Mouse (Mus musculus) layer of hippocampus, adult 2 months (tissue): Measurements from ENCODE around the gene Pabpc1l. TPM values are rescaled to one million over a fixed set of nuclear protein-coding genes. Genes with fewer than 3 reads are reported as not detected.

Experiments
- DNase-seq, 2 experiments: peaks; one replicate each; pipeline ENCODE4 v3.0.0; 2022; ENCODE audit warnings: low spot score in 2 of 2
- H3K27ac ChIP-seq: fragments of 200-600 bp; 2 replicates; pipeline ENCODE4 v1.8.1; 2022
- H3K4me3 ChIP-seq: fragments of 200-600 bp; 2 replicates; pipeline ENCODE4 v1.8.1; 2022; ENCODE audit warnings: mild to moderate bottlenecking
- CTCF ChIP-seq: fragments of 200-600 bp; conservative IDR thresholded peaks from 2 replicates; pipeline ENCODE4 v1.8.1; 2022; ENCODE audit warnings: antibody characterized with exemption, mild to moderate bottlenecking, moderate library complexity
- long read RNA-seq, 2 experiments: library from polyadenylated mRNA; stranded (forward); transcript quantifications; one replicate each; pipeline ENCODE4 v2.0.0; 2021; ENCODE audit warnings: borderline mapping rate in 2 of 2
- total RNA-seq, 2 experiments: library from RNA; stranded (reverse); gene quantifications; 2 replicates each; pipeline ENCODE4 v1.2.3; 2021

Gene Pabpc1l
- total RNA-seq: 1 to 10 TPM; 1.1 to 1.2 TPM
- long read RNA-seq, experiment 1, partial matches to known transcripts: 0 of 1 reads
- long read RNA-seq, experiment 1, other reads (novel, unspliced or antisense): 1 of 1 reads
- long read RNA-seq, experiment 2: 0 reads

GRCm38 (mm10) chr2:164025150-164025549, at the start of gene Pabpc1l:
Gene Pabpc1l (plus strand): TSS chr2:164025450.
- TF ChIP-seq CTCF: no peak
- Histone ChIP-seq H3K4me3 (no peak within 1 kb of the TSS), H3K27ac (no peak within 1 kb of the TSS)
- no peak for DNase-seq

GRCm38 (mm10) chr2:163976448-163976847, 48.8 kb upstream of the Pabpc1l start:
- Histone ChIP-seq H3K4me3 (no peak overlapping the region), H3K27ac (no peak overlapping the region)
- TF ChIP-seq CTCF: no peak
- DNase-seq: no peak

GRCm38 (mm10) chr2:163987233-163987632, 38.0 kb upstream of the Pabpc1l start:
- no peak overlapping the region for H3K4me3 ChIP-seq
- H3K27ac ChIP-seq: no peak overlapping the region
- TF ChIP-seq CTCF: no peak
- DNase-seq: no peak

- no peak overlapping the region for H3K27ac ChIP-seq
- no peak for DNase-seq
- no peak for TF ChIP-seq CTCF
- no peak overlapping the region for H3K4me3 ChIP-seq
These were observed 32.4 kb upstream of the Pabpc1l start for GRCm38 (mm10) chr2:163992871-163993270.

GRCm38 (mm10) chr2:163994654-163994976, 30.6 kb upstream of the Pabpc1l start, which contains the start of gene Ywhab:
Gene Ywhab (plus strand): TSS chr2:163994960.
- peak within 1 kb of the TSS; percentile 94 for H3K4me3 ChIP-seq
- TF ChIP-seq CTCF: no peak
- H3K27ac ChIP-seq: peak within 1 kb of the TSS; percentile 99
- DNase-seq: no peak

- TF ChIP-seq CTCF: no peak
- Histone ChIP-seq H3K27ac (peak overlapping the region; percentile 99), H3K4me3 (peak overlapping the region; percentile 94)
- DNase-seq: peak; percentile 91 to 97
These were observed 30.0 kb upstream of the Pabpc1l start for GRCm38 (mm10) chr2:163994977-163995862.

GRCm38 (mm10) chr2:163996275-163996674, 29.0 kb upstream of the Pabpc1l start:
- DNase-seq: no peak
- H3K27ac ChIP-seq: peak overlapping the region; percentile 99
- H3K4me3 ChIP-seq: peak overlapping the region; percentile 94
- TF ChIP-seq CTCF: no peak

- no peak for TF ChIP-seq CTCF
- Histone ChIP-seq H3K27ac (peak overlapping the region; percentile 99), H3K4me3 (peak overlapping the region; percentile 94)
- no peak for DNase-seq
These were observed 28.4 kb upstream of the Pabpc1l start for GRCm38 (mm10) chr2:163996899-163997298.

- TF ChIP-seq CTCF: no peak
These were observed 26.3 kb upstream of the Pabpc1l start for GRCm38 (mm10) chr2:163998981-163999380.

GRCm38 (mm10) chr2:164002637-164003036, 22.6 kb upstream of the Pabpc1l start:
- peak; percentile 61 to 76 for DNase-seq
- Histone ChIP-seq H3K27ac (peak overlapping the region; percentile 81), H3K4me3 (peak overlapping the region; percentile 20)
- no peak for TF ChIP-seq CTCF

More at GRCm38 (mm10) chr2:163998981-163999380, 26.3 kb upstream of the Pabpc1l start:
- DNase-seq: no peak
- peak overlapping the region; percentile 94 for H3K4me3 ChIP-seq
- H3K27ac ChIP-seq: peak overlapping the region; percentile 99

GRCm38 (mm10) chr2:164004503-164004902, 20.7 kb upstream of the Pabpc1l start:
- H3K27ac ChIP-seq: peak overlapping the region; percentile 76; the same call in 1 of the 2 replicates
- DNase-seq: no peak

GRCm38 (mm10) chr2:164006932-164007331, 18.3 kb upstream of the Pabpc1l start:
- DNase-seq: no peak
- H3K27ac ChIP-seq: peak overlapping the region; percentile 76
- TF ChIP-seq CTCF: no peak
- no peak overlapping the region for H3K4me3 ChIP-seq

More at GRCm38 (mm10) chr2:164004503-164004902, 20.7 kb upstream of the Pabpc1l start:
- TF ChIP-seq CTCF: peak; percentile 38
- no peak overlapping the region for H3K4me3 ChIP-seq

GRCm38 (mm10) chr2:164007547-164007946, 17.7 kb upstream of the Pabpc1l start:
- no peak for DNase-seq
- H3K4me3 ChIP-seq: no peak overlapping the region; the same call in 1 of the 2 replicates
- peak overlapping the region; percentile 84 for H3K27ac ChIP-seq
- no peak for TF ChIP-seq CTCF

- peak in 1 of 2 experiments; percentile 65 for DNase-seq
- H3K27ac ChIP-seq: peak overlapping the region; percentile 84
- H3K4me3 ChIP-seq: no peak overlapping the region; the same call in 1 of the 2 replicates
- TF ChIP-seq CTCF: no peak
These were observed 17.2 kb upstream of the Pabpc1l start for GRCm38 (mm10) chr2:164007987-164008545.
